Mouse (Mus musculus): ENCODE measurements around the gene Otud3. TPM values are rescaled to one million over a fixed set of nuclear protein-coding genes. Genes with fewer than 3 reads are reported as not detected.

Gene Otud3
- 10 to 100 TPM; 12.5 to 12.8 TPM for total RNA-seq (2021)

- peak; percentile 96 for DNase-seq
- intact Hi-C loops (cut with DNase I): no loop called here
These were observed at the start of gene Otud3 for GRCm38 (mm10) chr4:138913797-138914196. Gene Otud3 (minus strand): TSS chr4:138913945.

- intact Hi-C loops (cut with DNase I): no loop called here
- DNase-seq: no peak
These were observed 49.0 kb upstream of the Otud3 start for GRCm38 (mm10) chr4:138962719-138963118.

- no peak for DNase-seq
- intact Hi-C loops (cut with DNase I): no loop called here
These were observed 46.2 kb upstream of the Otud3 start for GRCm38 (mm10) chr4:138959926-138960325.

- intact Hi-C loops (cut with DNase I): no loop called here
- DNase-seq: no peak
These were observed 45.4 kb upstream of the Otud3 start for GRCm38 (mm10) chr4:138959120-138959519.

GRCm38 (mm10) chr4:138958612-138959011 is 44.9 kb upstream of the Otud3 start:
- DNase-seq: no peak
- intact Hi-C loops (cut with DNase I): no loop called here

GRCm38 (mm10) chr4:138948257-138948656 is 34.5 kb upstream of the Otud3 start:
- DNase-seq: no peak
- intact Hi-C loops (cut with DNase I): no loop called here

GRCm38 (mm10) chr4:138943730-138944129 is 30.0 kb upstream of the Otud3 start:
- DNase-seq: peak; percentile 55
- intact Hi-C loops (cut with DNase I): no loop called here

GRCm38 (mm10) chr4:138941966-138942365 is 28.2 kb upstream of the Otud3 start:
- DNase-seq: no peak
- intact Hi-C loops (cut with DNase I): no loop called here

GRCm38 (mm10) chr4:138941401-138941800 is 27.7 kb upstream of the Otud3 start:
- no peak for DNase-seq
- intact Hi-C loops (cut with DNase I): no loop called here

- intact Hi-C loops (cut with DNase I): no loop called here
- DNase-seq: no peak
These were observed 25.7 kb upstream of the Otud3 start for GRCm38 (mm10) chr4:138939481-138939880.

GRCm38 (mm10) chr4:138938495-138939269 is 24.9 kb upstream of the Otud3 start:
- intact Hi-C loops (cut with DNase I): no loop called here

GRCm38 (mm10) chr4:138934456-138935145 is 20.9 kb upstream of the Otud3 start:
- no peak for DNase-seq
- intact Hi-C loops (cut with DNase I): no loop called here

More at GRCm38 (mm10) chr4:138938495-138939269, 24.9 kb upstream of the Otud3 start:
- DNase-seq: no peak

- intact Hi-C loops (cut with DNase I): no loop called here
- DNase-seq: no peak
These were observed 20.1 kb upstream of the Otud3 start for GRCm38 (mm10) chr4:138933862-138934261.

- intact Hi-C loops (cut with DNase I): loop anchor here (2.0 kb wide), 1 partner anchor 151 kb away; no protein-coding TSS in a partner anchor
- no peak for DNase-seq
These were observed 11.8 kb upstream of the Otud3 start for GRCm38 (mm10) chr4:138925561-138925960.

GRCm38 (mm10) chr4:138922131-138922459 is 8.3 kb upstream of the Otud3 start:
- intact Hi-C loops (cut with DNase I): no loop called here
- DNase-seq: peak; percentile 96

- DNase-seq: no peak
- intact Hi-C loops (cut with DNase I): no loop called here
These were observed 7.7 kb upstream of the Otud3 start for GRCm38 (mm10) chr4:138921254-138922130.

- DNase-seq: no peak
- intact Hi-C loops (cut with DNase I): no loop called here
These were observed 3.5 kb upstream of the Otud3 start for GRCm38 (mm10) chr4:138917282-138917681.

GRCm38 (mm10) chr4:138913141-138913787 is 481 bp downstream of the Otud3 start:
- intact Hi-C loops (cut with DNase I): no loop called here
- peak; percentile 48 for DNase-seq

- intact Hi-C loops (cut with DNase I): no loop called here
- no peak for DNase-seq
These were observed 8.0 kb downstream of the Otud3 start for GRCm38 (mm10) chr4:138905624-138906337.

GRCm38 (mm10) chr4:138899361-138899760 is 14.4 kb downstream of the Otud3 start:
- intact Hi-C loops (cut with DNase I): no loop called here
- no peak for DNase-seq

Data from left cerebral cortex, postnatal 4 days (tissue).